Mouse (Mus musculus): ENCODE measurements around the gene Itch.

Gene Itch

DNA sequence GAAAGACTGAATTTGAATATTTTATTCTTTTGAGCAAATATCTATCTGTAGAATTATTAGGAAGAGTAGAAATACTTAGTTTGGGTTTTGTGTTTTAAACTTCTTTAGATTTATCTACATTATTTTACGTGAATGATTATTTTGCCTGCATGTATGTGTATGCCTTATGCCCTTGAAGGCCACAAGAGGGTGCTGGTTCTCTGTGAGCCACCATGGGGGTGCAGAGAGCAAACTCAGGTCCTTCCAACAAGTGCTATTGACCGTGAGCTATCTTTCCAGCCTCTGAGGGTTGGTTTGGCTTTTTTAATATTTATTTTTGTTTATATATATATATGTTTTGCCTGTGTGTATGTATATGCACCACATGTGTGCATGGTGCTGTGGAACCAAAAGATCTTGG, 74.1 kb downstream of the Itch start:
- peak; percentile 14 to 37 for DNase-seq

DNA sequence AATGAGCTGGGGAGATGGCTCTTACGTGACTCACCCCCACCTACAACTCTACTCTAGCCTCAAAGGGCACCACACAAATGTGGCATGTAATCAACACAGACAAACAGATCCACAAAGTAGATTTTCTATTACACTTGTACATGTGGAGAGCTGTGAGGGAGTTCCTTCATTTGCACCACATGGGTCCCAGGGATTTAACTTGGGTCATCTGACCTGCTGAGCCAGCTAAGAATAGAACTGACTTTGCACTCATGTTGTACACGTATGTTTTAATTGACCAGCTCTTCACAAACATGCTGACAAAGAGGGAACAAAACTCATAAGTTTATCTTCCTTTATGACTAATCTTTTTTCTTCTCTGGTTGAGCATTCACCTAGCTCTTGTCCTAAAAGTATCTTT, 89.8 kb downstream of the Itch start:
- no peak for DNase-seq

DNA sequence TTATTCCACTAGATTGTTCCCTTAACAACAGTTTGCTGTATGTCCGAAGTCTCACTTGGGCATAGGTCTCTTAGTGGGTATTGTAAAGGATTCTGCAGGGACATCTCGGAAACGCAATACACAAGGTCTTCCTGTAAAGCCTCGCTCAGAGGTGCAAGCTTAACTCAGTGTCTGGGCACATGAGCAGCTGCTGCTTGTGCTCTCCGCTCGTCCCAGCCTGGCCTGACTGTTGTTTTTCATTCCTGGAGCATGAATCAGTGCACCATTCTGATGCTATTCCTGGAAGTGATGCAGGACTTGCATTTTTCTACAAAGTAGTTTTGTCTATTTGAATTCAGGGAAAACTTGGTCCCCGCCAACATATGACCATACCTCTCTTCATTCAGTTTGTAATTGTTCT, 91.4 kb downstream of the Itch start:
- no peak for DNase-seq

DNA sequence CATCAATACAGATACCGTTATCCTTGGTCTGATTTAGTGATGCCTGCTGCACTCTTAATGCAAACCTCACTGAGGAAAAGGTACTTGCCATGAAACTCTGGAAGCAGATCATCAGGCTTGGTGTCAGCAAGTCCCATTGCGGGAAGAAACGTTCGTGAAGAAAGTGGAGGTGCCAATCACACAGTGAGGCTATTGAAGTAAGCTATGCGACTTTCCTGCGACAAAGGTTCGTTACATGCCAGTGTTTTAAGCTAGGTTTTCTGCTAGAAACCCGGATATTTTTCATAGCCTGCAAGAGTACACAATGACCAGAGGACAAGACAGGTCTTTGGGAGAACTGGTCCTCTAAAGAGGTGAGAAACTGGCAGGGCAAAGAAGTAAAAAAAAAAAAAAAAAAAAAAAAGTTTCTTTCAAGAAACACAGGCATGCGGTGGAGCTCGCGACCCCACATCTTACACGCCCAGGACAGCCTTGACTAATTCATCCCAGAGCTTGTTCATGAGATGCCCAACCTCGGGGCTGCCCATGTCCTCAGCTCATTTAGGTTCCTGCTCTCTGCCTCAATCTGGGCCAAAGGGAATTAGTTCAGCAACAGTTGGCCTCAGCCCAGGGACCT, 102.5 kb downstream of the Itch start:
- peak in 1 of 2 experiments; percentile 25 for DNase-seq

DNA sequence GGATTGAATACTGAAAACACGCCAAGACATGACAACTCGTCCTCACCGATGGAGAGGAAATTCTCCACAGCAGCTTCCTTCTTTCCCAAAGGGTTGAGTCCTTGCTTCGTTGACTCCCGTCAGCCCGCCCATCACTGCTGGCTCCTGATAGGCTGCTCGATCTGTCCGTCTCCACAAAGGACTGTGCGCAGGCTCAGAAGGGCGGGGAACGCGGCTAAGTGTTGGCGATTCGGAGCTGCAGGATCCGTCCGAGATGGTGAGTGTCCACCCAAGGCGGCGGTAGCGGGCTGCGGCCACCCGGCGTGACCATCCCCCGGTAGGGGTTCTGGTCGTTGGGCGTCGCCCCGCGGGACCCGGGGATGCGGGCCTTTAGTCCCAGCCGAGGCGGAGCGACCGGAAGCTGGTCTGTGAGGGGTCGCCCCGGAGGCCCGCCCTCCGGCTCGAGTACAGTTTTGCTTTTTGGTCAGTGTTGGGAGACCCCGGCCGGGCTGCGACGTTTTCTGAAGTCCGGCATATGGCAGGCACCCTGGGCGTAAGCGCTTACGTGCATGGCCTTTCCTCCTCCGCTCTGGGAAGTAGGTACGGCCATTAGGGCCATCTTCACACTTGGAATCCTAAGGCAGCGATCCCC, 103.2 kb downstream of the Itch start, which contains the start of gene Dynlrb1:
Gene Dynlrb1 (plus strand): TSS at position 172 of the 631 bp plus-strand sequence.
- DNase-seq: peak; percentile 100

- no peak for DNase-seq
These were observed 104.0 kb downstream of the Itch start for GRCm38 (mm10) chr2:155237276-155237675.

GRCm38 (mm10) chr2:155240915-155241314, 107.6 kb downstream of the Itch start:
- peak in 1 of 2 experiments; percentile 21 for DNase-seq

DNA sequence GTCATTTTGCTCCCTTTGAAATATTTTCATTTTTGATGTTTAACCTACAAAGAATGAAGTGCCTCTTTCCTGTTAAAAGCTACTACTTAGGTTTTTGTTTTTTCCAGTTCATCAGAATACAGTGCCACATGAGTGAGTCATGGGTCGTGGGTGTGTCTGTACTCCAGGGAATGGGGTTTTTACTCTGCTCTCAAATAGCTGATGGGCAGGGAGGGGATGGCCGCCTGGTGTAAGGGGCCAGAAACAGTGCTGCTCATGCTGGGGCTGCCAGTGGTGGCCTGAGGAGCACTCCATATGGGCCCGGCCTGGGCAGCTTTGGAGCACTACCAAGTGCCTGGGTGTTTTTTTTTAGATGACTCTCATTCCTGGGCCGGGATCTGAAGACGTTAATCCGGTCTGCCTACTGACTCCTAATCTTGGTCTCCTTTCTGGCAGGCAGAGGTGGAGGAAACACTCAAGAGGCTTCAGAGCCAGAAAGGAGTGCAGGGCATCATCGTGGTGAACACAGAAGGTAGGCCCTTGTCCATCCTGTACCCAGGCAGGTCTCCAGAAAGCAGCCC, 109.1 kb downstream of the Itch start:
- peak; percentile 30 to 45 for DNase-seq

DNA sequence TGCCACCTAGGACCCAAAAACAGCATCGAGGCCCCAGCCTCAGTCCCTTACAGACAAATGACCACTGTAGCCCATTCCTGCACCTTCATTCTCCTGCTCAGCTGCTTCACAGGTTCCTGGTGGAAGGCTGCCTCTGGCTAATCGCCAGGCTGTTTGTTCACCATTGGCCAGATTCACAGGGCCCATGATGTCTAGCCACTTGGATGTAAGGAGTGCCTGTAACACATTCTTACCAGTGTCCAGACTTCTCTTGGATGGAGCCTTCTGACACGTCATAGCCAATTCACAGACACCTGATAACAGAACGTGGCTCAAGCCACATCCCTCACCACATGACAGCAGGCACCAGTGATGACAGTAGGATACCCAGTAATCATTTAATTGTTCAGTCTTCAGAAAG, 112.9 kb downstream of the Itch start:
- peak; percentile 37 to 65 for DNase-seq

GRCm38 (mm10) chr2:155248206-155248605, 114.9 kb downstream of the Itch start:
- DNase-seq: no peak

DNA sequence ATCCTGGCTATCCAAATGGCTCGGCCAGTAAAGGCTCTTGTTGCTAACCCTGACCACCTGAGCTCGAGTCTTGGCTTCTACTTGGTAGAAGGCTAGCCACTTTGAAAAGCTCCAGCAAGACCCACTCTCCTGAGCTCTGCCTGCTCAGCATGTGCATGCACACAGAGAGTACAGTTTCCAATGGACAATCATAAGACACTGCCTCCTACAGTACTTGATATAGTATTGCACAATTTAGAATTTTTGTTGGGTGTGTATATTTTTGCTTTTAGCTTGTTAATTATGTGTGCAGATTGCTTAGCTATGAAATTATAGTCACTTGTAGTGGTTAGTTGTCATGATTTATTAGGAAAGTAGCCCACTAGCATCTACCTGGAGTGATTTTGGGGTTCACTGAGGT, 115.4 kb downstream of the Itch start:
- DNase-seq: no peak

- DNase-seq: no peak
These were observed 116.3 kb downstream of the Itch start for GRCm38 (mm10) chr2:155249588-155249987.

GRCm38 (mm10) chr2:155265526-155265925, 132.2 kb downstream of the Itch start:
- no peak for DNase-seq

DNA sequence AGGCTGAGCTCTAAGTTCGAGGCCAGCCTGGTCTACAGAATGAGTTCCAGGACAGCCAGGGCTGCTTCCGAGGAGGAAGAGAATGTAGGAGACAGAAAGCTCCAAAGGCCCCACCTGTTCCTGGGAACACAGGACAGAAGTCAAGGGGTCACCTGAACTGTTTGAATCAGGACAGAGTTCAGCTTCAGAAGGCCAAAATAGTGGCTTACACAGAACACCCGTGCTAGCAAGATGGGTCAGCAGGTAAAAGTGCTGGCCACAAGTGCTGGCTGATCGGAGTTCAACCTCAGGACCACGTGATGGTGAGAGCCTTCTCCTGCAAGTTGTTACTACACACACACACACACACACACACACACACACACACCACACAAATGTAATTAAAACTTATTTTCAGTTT, 133.6 kb downstream of the Itch start:
- no peak for DNase-seq

GRCm38 (mm10) chr2:155271957-155272356, 138.6 kb downstream of the Itch start:
- peak in 1 of 2 experiments; percentile 21 for DNase-seq

DNA sequence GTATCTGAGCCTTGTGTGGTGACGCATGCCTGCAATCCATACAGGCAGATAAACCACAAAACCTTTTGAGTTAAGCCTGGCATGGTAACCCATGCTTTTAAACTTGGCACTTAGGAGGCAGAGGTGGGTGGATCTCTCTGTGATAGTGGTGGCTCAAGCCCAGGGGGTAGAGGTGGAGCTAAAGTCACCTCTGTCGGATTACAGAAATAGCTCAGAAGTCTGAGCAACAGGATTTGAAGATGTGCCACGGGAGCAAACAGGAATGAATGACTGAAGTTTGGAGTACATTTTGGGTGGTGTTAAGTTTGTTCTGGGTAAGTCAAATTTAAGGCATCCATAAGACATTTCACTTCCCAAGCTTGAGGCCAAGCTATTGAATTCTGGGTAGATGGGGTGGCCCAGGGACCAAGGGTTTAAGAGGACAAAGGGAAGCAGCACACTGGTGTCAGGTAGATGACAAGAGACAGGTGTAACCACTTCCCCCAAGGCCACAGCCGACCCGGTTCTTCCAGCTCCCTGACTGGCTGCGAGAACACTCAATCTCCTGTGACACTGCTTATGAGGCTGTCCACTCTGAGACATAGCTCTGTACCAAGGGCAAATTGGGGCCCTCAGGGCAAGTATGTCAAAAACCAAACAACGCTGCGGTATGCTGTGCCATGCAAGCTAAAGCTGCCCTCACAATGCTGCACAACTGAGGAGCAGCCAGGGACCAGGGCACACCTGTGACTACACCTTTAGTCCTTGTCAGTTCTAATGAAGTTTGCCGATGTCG, 139.3 kb downstream of the Itch start:
- peak in 1 of 2 experiments; percentile 15 for DNase-seq

DNA sequence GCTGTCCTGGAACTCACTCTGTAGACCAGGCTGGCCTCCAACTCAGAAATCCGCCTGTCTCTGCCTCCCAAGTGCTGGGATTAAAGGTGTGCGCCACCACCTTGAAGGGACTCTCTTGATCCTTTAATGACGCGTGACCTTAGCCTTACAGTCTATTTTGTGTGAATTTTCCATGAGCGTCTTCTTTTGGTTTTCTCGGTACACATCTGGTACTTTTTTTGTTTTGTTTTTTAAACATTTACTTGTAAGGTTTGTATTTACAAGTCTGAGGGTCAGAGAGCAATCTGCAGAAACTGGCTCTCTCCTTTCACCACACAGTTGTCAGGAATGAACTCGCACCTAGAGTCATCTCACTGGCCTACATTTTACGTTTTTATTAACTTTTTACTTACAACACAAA, 140.3 kb downstream of the Itch start:
- no peak for DNase-seq

DNA sequence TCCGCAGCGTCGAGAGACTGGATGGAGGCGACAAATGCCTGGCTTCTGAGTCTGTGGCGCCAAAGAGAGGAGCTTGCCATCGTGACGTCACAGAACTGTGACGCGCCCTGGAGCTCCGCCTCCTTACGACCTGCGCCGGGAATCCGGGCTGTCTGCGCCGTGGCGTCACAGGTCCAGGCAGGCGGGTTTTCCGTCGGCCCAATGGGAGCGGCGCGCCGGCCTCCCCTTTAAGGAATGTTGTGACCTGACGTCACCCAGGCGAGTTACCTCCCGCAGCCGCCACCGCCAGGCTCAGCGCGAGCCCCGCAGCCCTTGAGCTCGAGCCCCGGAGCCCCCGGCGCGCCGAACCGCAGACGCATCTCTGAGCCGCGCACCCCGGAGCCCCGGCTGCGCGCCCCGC, 142.9 kb downstream of the Itch start, which contains the start of gene Map1lc3a:
Gene Map1lc3a (plus strand): TSS at position 103 of the 400 bp plus-strand sequence.
- DNase-seq: peak; percentile 99
